Mouse (Mus musculus) gastrocnemius, adult 18-20 months (tissue): ENCODE results near the gene Ccl17. TPM values are rescaled to one million over a fixed set of nuclear protein-coding genes. Genes with fewer than 3 reads are reported as not detected.

Source experiments
- total RNA-seq, 2 experiments: library from RNA; stranded (reverse); gene quantifications; 2 replicates each; pipeline ENCODE4 v1.2.3; 2021

The Ccl17 gene
- total RNA-seq, 2 experiments from 2014 or later: not detected

Other genes with a start within 250 kb of the Ccl17 start
- 1 to 10 TPM; 7.9 TPM for gene Rspry1, start 208.5 kb upstream of the Ccl17 start, total RNA-seq
- 10 to 100 TPM; 18.0 to 22.8 TPM for gene Fam192a, start 208.5 kb upstream of the Ccl17 start, total RNA-seq
- gene Arl2bp, start 143.9 kb upstream of the Ccl17 start, total RNA-seq: 10 to 100 TPM; 50.4 to 54.9 TPM
- gene Pllp, start 114.2 kb upstream of the Ccl17 start, total RNA-seq: 1 to 10 TPM; 1.3 to 2.0 TPM
- gene Ccl22, start 64.9 kb upstream of the Ccl17 start, total RNA-seq: not detected
- 1 to 10 TPM in 1 of 2 experiments, under 1 TPM in 1; 0.71 to 1.5 TPM for gene Cx3cl1, start 38.4 kb upstream of the Ccl17 start, total RNA-seq
- gene Coq9, start 27.9 kb downstream of the Ccl17 start, total RNA-seq: 100 to 1,000 TPM; 392 to 399 TPM
- 10 to 100 TPM; 30.8 to 38.8 TPM for gene Ciapin1, start 27.9 kb downstream of the Ccl17 start, total RNA-seq
- 10 to 100 TPM; 48.9 to 56.7 TPM for gene Polr2c, start 47.0 kb downstream of the Ccl17 start, total RNA-seq
- 1 to 10 TPM; 3.3 to 7.2 TPM for gene Dok4, start 65.9 kb downstream of the Ccl17 start, total RNA-seq
- 1 to 10 TPM; 2.5 to 5.3 TPM for gene Ccdc102a, start 107.6 kb downstream of the Ccl17 start, total RNA-seq
- not detected for gene Adgrg5, start 113.2 kb downstream of the Ccl17 start, total RNA-seq
- 10 to 100 TPM; 19.8 to 24.3 TPM for gene Adgrg1, start 164.3 kb downstream of the Ccl17 start, total RNA-seq
- gene Adgrg3, start 207.2 kb downstream of the Ccl17 start, total RNA-seq: under 1 TPM; 0.26 to 0.80 TPM
- gene Drc7, start 244.7 kb downstream of the Ccl17 start, total RNA-seq: not detected